Mouse (Mus musculus): ENCODE data around the gene Stk40.
"Not testable (repeated sequence)": the region's sequence is repeated elsewhere in the genome, so short reads cannot be mapped to it uniquely, and the experiment has no call there.

Stk40 gene

GRCm38 (mm10) chr4:126156617-126157016 lies 52.9 kb downstream of the Stk40 start:
- peak; percentile 18 for DNase-seq (ENCODE audit: low spot score)

GRCm38 (mm10) chr4:126157562-126157961 lies 53.8 kb downstream of the Stk40 start:
- peak; percentile 14 for DNase-seq (ENCODE audit: low spot score)

- DNase-seq (ENCODE audit: low spot score) = no peak
Observed at GRCm38 (mm10) chr4:126159455-126159854, 55.7 kb downstream of the Stk40 start.

- DNase-seq (ENCODE audit: low spot score) = no peak
Observed at GRCm38 (mm10) chr4:126160981-126161380, 57.2 kb downstream of the Stk40 start.

- DNase-seq (ENCODE audit: low spot score) = no peak
Observed at GRCm38 (mm10) chr4:126161456-126161855, 57.7 kb downstream of the Stk40 start.

GRCm38 (mm10) chr4:126161986-126162385 lies 58.2 kb downstream of the Stk40 start:
- DNase-seq (ENCODE audit: low spot score) = no peak

GRCm38 (mm10) chr4:126162544-126163066 lies 58.8 kb downstream of the Stk40 start:
- DNase-seq (ENCODE audit: low spot score) = peak; percentile 82

GRCm38 (mm10) chr4:126163067-126163659 lies 59.4 kb downstream of the Stk40 start, which contains the start of gene Sh3d21:
Sh3d21 (minus strand) TSS chr4:126163491.
- DNase-seq (ENCODE audit: low spot score) = peak; percentile 29

GRCm38 (mm10) chr4:126163685-126164084 lies 59.9 kb downstream of the Stk40 start:
- no peak for DNase-seq (ENCODE audit: low spot score)

GRCm38 (mm10) chr4:126165092-126165491 lies 61.3 kb downstream of the Stk40 start:
- not testable (repeated sequence) for DNase-seq (ENCODE audit: low spot score)

- no peak for DNase-seq (ENCODE audit: low spot score)
Observed at GRCm38 (mm10) chr4:126166084-126166483, 62.3 kb downstream of the Stk40 start.

- DNase-seq (ENCODE audit: low spot score) = no peak
Observed at GRCm38 (mm10) chr4:126168851-126169250, 65.1 kb downstream of the Stk40 start.

GRCm38 (mm10) chr4:126170737-126171136 lies 67.0 kb downstream of the Stk40 start:
- DNase-seq (ENCODE audit: low spot score) = not testable (repeated sequence)

GRCm38 (mm10) chr4:126173800-126174199 lies 70.0 kb downstream of the Stk40 start:
- no peak for DNase-seq (ENCODE audit: low spot score)

- DNase-seq (ENCODE audit: low spot score) = not testable (repeated sequence)
Observed at GRCm38 (mm10) chr4:126175980-126176379, 72.2 kb downstream of the Stk40 start.

GRCm38 (mm10) chr4:126181170-126181957 lies 77.6 kb downstream of the Stk40 start:
- DNase-seq (ENCODE audit: low spot score) = peak; percentile 72

GRCm38 (mm10) chr4:126183034-126183433 lies 79.3 kb downstream of the Stk40 start:
- DNase-seq (ENCODE audit: low spot score) = no peak

GRCm38 (mm10) chr4:126187096-126187495 lies 83.3 kb downstream of the Stk40 start:
- no peak for DNase-seq (ENCODE audit: low spot score)

Data from retina, embryonic 14.5 days (tissue).